Mouse (Mus musculus) ovary, postnatal 10 days (tissue): ENCODE results near the gene Hhipl1.

Experiments used
- DNase-seq: peaks from one replicate; pipeline ENCODE4 v3.0.0; 2022; ENCODE audit warnings: low spot score

The Hhipl1 gene

DNA sequence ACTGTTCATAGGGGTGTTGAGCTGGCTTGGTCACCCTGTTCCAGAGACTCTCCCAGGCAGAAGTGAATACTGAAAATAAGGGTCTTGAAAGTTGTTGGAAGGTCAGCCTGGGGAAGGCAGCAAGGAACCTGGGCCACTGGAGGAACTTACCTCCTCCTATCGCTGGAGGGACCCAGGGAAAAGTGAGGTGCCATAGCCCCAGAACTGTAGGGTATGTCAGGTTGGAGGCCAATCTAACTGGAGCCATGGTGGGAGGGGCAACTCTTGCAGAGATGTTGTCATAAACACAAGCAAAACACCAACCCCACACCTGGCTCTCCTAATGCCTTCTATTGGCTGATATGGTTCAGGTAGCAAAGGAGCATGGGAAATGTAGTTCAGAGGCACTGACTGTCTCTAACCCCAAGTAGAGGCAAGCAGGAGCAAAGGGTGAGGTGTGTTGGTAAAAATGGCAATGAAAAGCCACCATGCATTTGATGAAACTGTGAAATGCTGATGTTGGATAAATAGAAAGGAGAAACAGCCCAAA is 7.2 kb downstream of the Hhipl1 start:
- DNase-seq: no peak

- DNase-seq: no peak
Measured at GRCm38 (mm10) chr12:108315818-108316217, 9.7 kb downstream of the Hhipl1 start.

GRCm38 (mm10) chr12:108316655-108317054 is 10.6 kb downstream of the Hhipl1 start:
- no peak for DNase-seq

DNA sequence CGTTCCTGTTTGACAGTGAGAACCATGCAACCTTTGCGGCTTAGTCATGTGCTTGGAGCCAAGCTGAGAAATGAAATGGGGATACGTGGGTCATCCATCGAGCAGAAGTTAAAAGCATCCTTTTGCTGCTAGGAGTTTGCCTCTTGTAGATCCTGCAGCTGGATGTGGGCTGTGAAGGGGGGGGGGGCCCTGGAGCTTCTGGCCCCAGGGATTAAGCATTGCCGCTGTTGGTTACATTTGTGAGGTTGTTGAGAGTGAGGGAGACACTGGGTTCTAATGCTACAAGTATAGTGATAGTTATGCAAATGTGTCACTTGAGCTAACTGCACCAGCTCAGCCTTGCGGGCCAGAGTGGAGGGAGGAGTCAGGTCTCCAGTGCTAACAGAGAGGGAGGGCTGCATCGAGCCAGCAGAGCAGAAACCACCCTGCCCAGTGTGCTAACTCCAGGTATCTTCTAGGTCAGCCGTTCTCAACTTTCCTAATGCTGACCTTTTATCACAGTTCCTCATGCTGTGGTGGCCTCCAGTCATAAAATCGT is 11.2 kb downstream of the Hhipl1 start:
- no peak for DNase-seq

DNA sequence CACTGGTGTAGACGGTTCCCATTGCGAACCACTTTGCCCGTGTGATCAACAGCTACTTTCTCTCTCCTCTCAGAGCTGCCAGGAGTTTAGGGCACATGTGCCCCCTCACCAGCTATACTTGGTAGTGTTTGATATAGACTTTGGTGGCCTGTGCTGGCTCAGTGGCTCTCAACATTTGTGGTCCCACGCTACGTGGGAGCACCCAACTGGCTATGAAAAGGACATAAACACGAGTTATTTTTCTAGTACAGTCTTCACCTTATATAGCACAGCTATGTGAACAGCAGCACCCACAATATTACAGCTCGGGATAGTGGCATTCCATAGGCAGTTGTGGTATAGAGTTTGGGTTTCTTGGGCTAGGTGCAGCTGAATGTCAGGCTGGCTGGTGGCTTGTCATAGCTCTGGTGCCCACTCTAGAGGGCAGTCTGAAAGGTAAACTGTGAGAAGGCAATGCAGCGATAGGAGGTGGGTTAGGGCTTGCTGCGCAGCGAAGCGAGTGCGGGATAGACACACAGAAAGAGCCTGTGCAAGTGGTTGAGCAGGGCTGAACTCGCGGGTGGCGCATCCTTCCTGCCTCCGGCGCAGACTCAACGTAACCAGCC is 11.9 kb downstream of the Hhipl1 start:
- DNase-seq: no peak

GRCm38 (mm10) chr12:108318499-108318898 is 12.4 kb downstream of the Hhipl1 start:
- no peak for DNase-seq

GRCm38 (mm10) chr12:108320096-108320495 is 14.0 kb downstream of the Hhipl1 start:
- no peak for DNase-seq

- no peak for DNase-seq
Measured at GRCm38 (mm10) chr12:108326401-108326800, 20.3 kb downstream of the Hhipl1 start.

- DNase-seq: no peak
Measured at GRCm38 (mm10) chr12:108327889-108328491, 21.9 kb downstream of the Hhipl1 start.

DNA sequence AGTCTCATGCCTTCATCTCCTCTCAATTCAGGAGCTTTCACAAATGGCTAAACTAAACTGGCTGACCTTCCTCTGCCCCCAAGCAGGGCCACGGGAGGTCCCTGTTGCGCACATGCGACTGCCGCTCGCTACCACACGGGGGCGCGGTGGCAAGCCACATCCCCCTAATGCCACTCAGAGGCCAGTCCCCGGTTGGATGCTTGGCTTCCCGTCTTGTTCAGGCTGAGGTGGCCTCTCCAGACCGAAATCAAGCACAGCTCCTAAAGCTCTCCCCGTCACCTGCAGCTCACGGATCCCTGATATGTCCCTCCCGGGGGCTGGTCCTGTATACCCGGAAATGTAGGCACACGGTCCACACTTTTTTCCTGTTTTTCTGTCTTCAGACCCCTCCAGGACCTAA is 27.0 kb downstream of the Hhipl1 start:
- DNase-seq: peak; percentile 68

DNA sequence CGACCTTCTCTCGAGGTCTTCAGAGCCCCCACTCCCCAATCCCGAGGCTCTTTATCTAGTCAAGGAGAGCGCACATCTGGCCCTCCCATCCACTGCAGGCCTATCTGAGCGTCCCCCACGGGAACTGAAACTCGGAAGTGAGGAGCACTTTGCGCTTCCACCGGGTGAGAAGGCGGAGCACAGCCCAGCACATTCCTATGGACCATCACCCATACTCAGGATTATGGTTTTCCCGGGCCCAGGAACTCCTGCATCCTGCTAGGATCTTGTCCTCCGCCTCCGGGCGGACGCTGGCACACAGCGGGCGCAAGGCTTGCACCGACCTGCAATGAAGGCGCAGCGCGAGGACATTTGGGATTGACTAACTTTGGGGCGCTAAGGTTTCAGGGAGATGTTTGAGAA is 27.4 kb downstream of the Hhipl1 start:
- no peak for DNase-seq

DNA sequence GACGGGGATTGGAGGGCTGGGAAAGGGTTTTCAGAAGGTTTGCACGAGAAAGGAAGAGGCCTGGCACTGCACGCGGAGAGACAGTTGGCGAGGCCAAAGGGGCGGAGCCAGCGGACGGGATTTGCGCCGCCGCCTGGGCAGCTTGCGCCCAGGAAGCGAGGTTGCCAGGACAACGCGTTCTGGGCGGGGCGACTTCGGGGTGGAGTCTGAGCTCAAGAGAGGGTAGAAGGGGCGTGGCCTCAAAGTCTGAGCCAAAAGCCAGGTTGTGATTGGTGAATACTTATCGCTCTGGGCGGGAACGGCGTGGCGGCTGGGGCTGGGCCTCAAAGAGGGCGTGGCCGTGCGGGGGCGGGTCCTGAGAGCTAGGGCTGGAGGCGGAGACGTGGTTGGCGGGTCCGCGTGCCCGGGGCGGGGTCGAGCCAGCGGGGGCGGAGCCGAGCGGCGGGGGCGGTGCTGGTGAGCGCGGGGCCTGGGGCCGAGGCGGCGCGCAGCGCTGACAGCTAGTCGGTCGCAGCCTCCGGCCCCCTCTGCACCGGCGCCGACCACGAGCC is 27.9 kb downstream of the Hhipl1 start, which contains the start of gene Cyp46a1:
Cyp46a1 (plus strand) TSS at position 487 of the 551 bp plus-strand sequence.
- DNase-seq: peak; percentile 98

DNA sequence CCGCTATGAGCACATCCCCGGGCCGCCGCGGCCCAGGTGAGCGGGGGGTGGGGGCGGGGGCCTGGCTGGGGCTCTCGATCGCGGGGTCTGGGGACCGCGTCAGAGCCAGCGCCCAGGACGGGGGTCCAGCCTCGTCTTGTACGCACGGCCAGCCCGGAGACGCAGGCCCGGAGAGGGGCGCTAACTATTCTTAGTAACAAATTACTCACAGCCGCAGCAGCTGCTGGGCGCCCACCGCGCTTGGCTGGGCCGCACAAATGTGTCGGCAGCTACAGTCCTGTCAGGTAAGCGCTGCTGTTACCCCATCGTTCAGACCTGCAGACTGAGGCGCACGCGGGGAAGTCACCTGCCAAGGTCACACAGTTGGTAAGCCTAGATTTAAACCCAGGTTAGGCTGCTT is 28.5 kb downstream of the Hhipl1 start:
- DNase-seq: no peak

DNA sequence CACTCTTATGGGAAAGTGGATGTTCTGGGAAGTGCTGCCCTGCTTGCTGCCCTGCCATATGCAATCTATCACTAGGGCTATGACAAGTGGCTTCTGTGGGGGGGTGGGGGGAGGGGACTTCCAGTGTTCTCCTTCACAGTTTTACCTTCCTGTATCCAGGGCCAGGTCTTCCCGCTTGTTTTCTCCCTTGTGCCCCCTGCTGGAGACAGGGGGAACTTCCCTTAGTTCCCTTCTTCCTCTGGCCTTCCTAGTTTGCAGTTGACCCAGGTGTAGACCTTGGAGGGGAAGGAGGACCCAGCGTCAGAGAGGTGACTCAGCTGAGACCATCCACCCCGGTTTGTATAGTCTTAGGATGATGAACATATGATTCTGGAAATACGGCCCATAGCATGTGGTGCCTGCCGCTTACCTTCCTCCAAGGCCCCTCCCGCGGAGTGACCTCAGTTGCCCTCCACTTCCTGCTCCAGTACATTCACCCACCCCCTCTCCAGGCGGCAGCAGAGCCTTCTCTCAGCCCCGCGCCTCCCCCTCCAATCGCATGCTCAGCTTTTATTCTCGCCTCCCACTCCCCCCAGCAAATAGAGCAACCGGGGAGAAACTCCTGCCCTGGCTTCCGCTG is 32.6 kb downstream of the Hhipl1 start:
- DNase-seq: no peak

DNA sequence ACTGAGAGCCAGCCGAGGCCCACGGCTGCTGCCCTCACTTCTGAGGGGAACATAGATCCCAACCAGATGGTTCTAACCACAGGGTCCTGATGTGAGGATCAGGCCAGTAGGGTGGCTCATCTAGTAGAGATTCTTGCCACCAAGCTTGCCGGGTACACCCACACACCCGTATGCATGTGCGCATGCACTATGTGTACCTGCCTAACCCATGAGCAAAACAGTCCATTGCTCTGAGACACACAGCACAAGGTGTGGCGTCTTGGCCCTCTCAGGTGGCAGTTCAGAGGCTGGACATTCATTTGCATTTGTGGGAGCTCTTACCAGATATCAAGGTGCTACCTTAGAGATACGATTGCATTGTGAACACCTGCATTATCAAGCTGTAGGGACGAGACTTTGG is 42.1 kb downstream of the Hhipl1 start:
- DNase-seq: no peak

GRCm38 (mm10) chr12:108349026-108349425 is 43.0 kb downstream of the Hhipl1 start:
- DNase-seq: no peak

- DNase-seq: no peak
Measured at GRCm38 (mm10) chr12:108350931-108351330, 44.9 kb downstream of the Hhipl1 start.

- DNase-seq: no peak
Measured at GRCm38 (mm10) chr12:108352371-108353136, 46.5 kb downstream of the Hhipl1 start.

GRCm38 (mm10) chr12:108354284-108354683 is 48.2 kb downstream of the Hhipl1 start:
- DNase-seq: no peak

GRCm38 (mm10) chr12:108355271-108355670 is 49.2 kb downstream of the Hhipl1 start:
- DNase-seq: no peak

- DNase-seq: no peak
Measured at GRCm38 (mm10) chr12:108355986-108356385, 49.9 kb downstream of the Hhipl1 start.

GRCm38 (mm10) chr12:108363796-108364195 is 57.7 kb downstream of the Hhipl1 start:
- peak; percentile 74 for DNase-seq
